Mouse (Mus musculus) cerebral cortex, adult 2 months (tissue): Measurements from ENCODE around the gene Son.

Experiments
- WGBS: fragments of 180-500 bp; shearing (Covaris S2); methylation state at CpG from one replicate; pipeline ENCODE4 v1.1.7; 2018; 5-methylcytosine and 5-hydroxymethylcytosine counted together

Gene Son

GRCm38 (mm10) chr16:91647461-91648219, at the start of gene Son:
Gene Son, plus strand, starts transcription at chr16:91647506.
- under 1% methylated on average over 68 of the region's 70 CpGs for WGBS

GRCm38 (mm10) chr16:91597672-91598010, 49.7 kb upstream of the Son start, which contains the start of gene Tmem50b:
Gene Tmem50b, minus strand, starts transcription at chr16:91597800.
- under 1% methylated on average over 34 of the region's 34 CpGs for WGBS

DNA sequence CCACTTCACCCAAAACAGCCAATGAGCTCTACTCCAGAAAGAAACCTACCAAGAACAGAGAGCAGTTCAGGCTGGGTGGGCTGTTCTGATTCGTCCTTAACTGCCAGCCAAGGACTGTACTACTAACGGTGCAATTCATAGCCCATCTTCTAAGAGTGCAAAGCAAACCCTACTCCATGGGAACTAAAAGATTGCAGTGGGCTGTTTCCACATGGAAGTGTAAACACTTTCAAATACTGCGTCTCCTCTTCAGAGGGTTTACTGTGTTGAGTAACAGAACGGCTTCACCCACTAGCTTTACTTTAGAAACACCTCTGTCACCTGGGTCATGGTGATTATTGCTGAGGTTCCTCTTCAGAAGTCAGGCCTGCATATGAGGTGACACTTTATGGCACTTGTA, 46.2 kb upstream of the Son start:
- WGBS: 83% methylated on average over 4 of the region's 4 CpGs

- 85% methylated on average over 9 of the region's 9 CpGs for WGBS
Observed at GRCm38 (mm10) chr16:91601693-91602092, 45.6 kb upstream of the Son start.

GRCm38 (mm10) chr16:91605156-91605555, 42.1 kb upstream of the Son start:
- 77% methylated on average over 6 of the region's 6 CpGs for WGBS

- WGBS: 80% methylated on average over 8 of the region's 8 CpGs
Observed at GRCm38 (mm10) chr16:91606958-91607357, 40.3 kb upstream of the Son start.

DNA sequence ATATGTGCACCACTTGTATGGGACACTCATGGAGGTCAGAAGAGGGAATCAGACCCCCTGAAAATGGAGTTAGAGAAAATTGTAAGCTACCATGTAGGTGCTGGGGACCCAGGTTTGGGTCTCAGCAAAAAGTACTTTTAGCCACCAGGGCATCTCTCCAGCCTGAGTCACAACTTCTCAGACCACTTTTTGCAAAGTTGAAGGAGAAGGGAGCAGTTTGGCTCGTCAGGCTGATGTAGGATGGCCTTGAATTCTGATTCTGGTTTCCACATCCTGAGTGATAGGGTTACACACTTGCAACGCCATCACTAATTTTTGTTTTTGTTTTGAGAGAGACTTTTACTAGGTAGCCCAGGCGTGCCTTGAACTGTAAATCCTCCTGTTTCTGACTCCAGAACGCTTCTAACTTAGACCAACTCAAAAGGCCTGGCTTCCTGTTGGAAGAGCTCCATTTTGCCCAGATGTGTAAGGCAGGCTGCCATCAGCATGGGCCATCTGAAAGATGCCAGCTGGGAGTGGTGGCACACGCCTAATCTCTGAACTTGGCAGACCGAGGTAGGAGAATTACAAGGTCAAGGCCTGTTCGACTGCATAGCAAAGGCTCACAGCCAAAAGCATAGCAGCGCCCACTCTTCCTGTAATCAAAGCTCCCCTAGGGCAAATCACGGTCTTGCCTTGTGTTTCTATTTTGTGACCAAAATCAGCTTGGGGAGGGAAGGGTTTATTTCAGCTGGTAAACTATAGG, 37.6 kb upstream of the Son start:
- WGBS: 65% methylated on average over 9 of the region's 9 CpGs

DNA sequence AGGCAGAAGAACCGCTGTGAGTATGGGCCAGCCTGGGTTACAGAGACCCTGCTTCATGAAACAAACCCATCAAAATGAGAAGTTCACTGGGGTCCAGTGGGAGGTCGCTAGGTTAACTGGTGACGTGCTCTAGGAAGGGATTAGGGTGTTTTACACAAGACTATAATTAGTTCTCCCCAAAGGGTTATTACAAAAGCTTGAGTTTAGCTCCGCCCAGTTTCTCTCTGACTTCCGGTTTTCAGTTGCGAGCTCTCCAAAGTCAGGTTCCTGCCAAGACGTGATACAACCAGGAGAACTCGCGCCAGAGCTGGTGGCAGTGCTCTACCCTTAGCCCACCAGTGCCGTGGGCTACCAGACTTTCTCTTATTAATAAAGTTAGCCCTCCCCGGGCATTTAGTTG, 36.1 kb upstream of the Son start:
- 66% methylated on average over 11 of the region's 11 CpGs for WGBS

GRCm38 (mm10) chr16:91612525-91612924, 34.8 kb upstream of the Son start:
- 75% methylated on average over 5 of the region's 5 CpGs for WGBS

DNA sequence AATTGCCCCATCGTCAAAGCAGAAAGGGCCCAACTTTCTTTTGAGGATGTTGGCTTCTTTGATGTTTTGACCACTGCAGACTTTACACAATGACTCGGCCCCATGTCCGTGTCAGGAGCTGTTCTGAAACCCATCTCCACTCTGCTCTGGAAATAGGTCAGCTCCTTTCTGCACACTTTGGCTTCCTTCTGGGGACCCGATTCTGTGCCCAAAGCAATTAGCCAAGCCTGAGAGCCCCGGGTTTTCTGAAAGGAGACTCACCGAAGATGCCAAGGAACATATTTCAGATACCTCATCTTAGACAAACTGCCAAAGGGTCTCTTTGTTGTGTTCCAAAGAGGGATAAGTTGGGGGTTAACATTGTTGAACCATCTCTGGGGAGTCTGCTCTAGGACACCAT, 32.8 kb upstream of the Son start:
- 72% methylated on average over 6 of the region's 6 CpGs for WGBS

GRCm38 (mm10) chr16:91618511-91619501, 28.5 kb upstream of the Son start, which contains the start of gene Dnajc28:
Gene Dnajc28, minus strand, starts transcription at chr16:91619026.
- WGBS: 11% methylated on average over 39 of the region's 39 CpGs

DNA sequence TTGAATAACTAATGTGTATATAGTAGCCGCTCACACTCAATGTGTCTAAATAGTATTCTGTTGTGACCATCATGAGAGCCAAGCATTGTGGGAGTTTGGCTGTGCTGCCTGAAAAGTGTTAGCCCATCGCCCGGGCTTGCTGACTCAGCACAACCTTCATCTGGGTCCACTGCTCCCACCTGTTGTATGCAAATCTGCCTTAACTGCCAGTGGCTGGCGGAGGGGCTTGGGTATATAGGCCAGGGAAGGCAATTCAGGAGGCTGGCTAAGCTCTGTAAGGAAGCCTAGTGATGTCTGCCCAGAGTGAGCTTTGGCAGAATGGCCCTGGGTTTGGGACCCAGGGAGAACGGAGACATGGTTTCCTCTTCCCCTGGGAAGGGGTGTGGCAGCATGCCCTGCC, 27.1 kb upstream of the Son start:
- WGBS: 94% methylated on average over 5 of the region's 5 CpGs

DNA sequence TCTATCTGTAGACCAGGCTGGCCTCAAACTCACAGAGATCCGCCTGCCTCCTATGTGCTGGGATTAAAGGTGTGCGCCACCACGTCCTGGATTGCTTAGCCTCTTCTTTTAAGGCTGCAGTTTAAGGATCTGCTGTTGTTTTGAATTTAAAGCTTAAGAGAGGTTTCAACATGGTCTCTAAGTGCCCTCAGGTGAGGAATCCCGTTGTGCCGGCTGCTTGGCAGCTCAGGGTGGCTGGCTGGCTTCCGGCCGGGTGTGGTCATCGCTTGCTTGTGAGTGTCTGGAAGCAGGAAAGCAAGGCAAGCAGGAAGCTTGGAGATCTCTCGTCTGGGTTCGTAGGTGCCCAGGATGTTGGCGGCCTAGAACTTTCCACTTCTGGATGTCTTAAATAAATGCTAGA, 26.3 kb upstream of the Son start:
- 92% methylated on average over 11 of the region's 11 CpGs for WGBS

GRCm38 (mm10) chr16:91623074-91623473, 24.2 kb upstream of the Son start:
- WGBS: 90% methylated on average over 9 of the region's 9 CpGs

- WGBS: 44% methylated on average over 7 of the region's 7 CpGs
Observed at GRCm38 (mm10) chr16:91627831-91628230, 19.5 kb upstream of the Son start.

DNA sequence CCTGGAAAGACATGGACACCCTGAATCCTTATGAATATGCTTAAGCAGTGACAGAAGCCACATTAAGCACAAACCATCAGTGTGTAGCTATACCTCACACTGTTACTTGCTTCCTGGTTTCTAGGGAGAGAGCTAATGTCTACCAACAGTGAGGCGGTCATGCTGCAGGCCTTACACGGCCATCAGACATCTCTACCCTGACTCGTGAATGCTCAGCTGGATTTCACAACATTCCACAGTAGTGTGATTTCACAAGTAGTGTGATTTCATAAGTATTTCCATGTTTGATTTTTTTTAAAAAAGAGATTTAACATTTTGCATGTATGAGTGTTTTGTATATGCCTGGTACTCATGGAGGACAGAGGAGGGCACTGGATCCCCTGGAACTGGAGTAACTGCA, 18.6 kb upstream of the Son start:
- 83% methylated on average over 3 of the region's 3 CpGs for WGBS

GRCm38 (mm10) chr16:91629749-91630148, 17.6 kb upstream of the Son start:
- WGBS: 93% methylated on average over 4 of the region's 4 CpGs

GRCm38 (mm10) chr16:91630584-91630983, 16.7 kb upstream of the Son start:
- WGBS: 38% methylated on average over 1 of the region's 1 CpGs

DNA sequence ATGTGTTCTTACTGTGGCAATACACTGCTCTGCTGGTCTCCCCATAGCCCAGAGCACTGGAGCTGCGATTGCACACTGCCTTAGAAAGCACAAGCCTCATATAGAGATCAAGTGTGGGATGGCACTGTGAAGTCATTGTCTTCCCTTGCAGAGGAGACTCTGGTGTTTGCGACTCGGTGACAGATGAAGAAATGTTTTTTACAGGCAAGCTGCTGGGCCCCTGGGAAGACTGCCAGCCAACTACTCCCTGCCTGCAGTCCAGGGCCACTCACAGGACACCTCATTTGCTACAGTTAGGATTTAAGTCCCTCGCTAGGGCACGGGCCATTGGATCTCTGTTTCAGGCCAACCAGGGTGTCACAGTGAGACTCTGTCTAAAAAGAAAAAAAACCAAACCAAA, 14.9 kb upstream of the Son start:
- 45% methylated on average over 5 of the region's 5 CpGs for WGBS

GRCm38 (mm10) chr16:91632940-91633339, 14.4 kb upstream of the Son start:
- WGBS: 82% methylated on average over 7 of the region's 7 CpGs

DNA sequence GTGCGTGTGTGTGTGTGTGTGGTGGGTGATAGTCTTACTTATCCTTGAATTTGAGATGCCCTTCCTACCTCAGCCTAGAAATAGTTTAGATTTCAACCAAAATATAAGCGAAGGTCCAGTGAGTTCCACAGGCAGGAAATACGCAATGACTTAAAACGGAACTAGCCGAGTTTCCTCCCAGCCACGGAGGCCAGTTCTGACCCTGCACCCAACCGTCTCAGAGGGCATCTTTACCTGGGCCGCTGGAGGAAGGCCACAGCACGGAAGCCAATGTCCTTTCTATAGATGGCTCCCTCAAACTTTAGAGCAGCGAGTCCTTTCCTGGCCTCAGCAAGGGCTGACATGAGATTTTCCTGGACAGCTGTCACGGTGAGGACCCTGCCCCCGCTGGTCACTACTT, 13.7 kb upstream of the Son start:
- WGBS: 85% methylated on average over 12 of the region's 12 CpGs

DNA sequence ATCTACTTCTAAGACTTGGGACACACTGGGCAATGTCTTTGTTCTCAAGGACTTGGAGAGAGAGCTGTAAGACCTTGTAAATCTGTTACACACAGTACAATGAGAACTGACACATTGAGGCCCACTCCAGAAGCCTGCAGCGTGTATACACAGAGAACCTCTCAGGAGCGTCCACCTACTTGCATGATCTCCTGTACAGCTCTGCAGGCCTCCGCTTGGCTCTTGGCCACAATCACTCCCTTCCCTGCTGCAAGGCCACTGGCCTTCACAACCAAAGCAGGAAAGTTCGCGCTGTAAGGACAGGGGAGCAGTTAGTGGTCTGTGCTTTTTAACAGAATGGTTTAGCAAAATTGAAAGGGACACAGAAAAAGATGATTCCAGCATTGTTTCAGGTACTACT, 8.1 kb upstream of the Son start:
- WGBS: 81% methylated on average over 5 of the region's 5 CpGs
